Mouse (Mus musculus) yolk sac, embryonic 10.5 days (tissue): Measurements from ENCODE around the gene Ccdc12.

Experiments
- DNase-seq: peaks from one replicate; pipeline ENCODE4 v3.0.0-alpha.2; 2017; ENCODE audit warnings: low spot score

The Ccdc12 gene

GRCm38 (mm10) chr9:110645219-110645618 is 11.1 kb upstream of the Ccdc12 start:
- DNase-seq, result no peak

- no peak for DNase-seq
Measured at GRCm38 (mm10) chr9:110649775-110650174, 6.5 kb upstream of the Ccdc12 start.

- no peak for DNase-seq
Measured at GRCm38 (mm10) chr9:110651931-110652722, 4.2 kb upstream of the Ccdc12 start.

GRCm38 (mm10) chr9:110652963-110653654 is 3.2 kb upstream of the Ccdc12 start:
- DNase-seq, result no peak

GRCm38 (mm10) chr9:110653655-110654461 is 2.4 kb upstream of the Ccdc12 start, which contains the start of gene Nbeal2:
TSS of gene Nbeal2 (minus strand) at chr9:110654161.
- peak; percentile 97 for DNase-seq

- no peak for DNase-seq
Measured at GRCm38 (mm10) chr9:110654726-110655650, 1.3 kb upstream of the Ccdc12 start.

GRCm38 (mm10) chr9:110655651-110656007 is 674 bp upstream of the Ccdc12 start:
- no peak for DNase-seq

- DNase-seq, result no peak
Measured at GRCm38 (mm10) chr9:110657474-110658078, 1.3 kb downstream of the Ccdc12 start.

- no peak for DNase-seq
Measured at GRCm38 (mm10) chr9:110659521-110659920, 3.2 kb downstream of the Ccdc12 start.

- DNase-seq, result no peak
Measured at GRCm38 (mm10) chr9:110660208-110660607, 3.9 kb downstream of the Ccdc12 start.

- peak; percentile 80 for DNase-seq
Measured at GRCm38 (mm10) chr9:110660856-110661612, 4.7 kb downstream of the Ccdc12 start.

- no peak for DNase-seq
Measured at GRCm38 (mm10) chr9:110662844-110663243, 6.5 kb downstream of the Ccdc12 start.

- DNase-seq, result peak; percentile 67
Measured at GRCm38 (mm10) chr9:110665912-110666311, 9.6 kb downstream of the Ccdc12 start.

GRCm38 (mm10) chr9:110666374-110666773 is 10.1 kb downstream of the Ccdc12 start:
- no peak for DNase-seq

GRCm38 (mm10) chr9:110667219-110667836 is 11.0 kb downstream of the Ccdc12 start:
- DNase-seq, result no peak

GRCm38 (mm10) chr9:110668601-110669293 is 12.4 kb downstream of the Ccdc12 start:
- DNase-seq, result no peak

- DNase-seq, result no peak
Measured at GRCm38 (mm10) chr9:110669785-110670184, 13.5 kb downstream of the Ccdc12 start.

- DNase-seq, result peak; percentile 56
Measured at GRCm38 (mm10) chr9:110672462-110673106, 16.3 kb downstream of the Ccdc12 start.
